Mouse (Mus musculus) liver, adult 2 months (tissue): ENCODE measurements around the gene Agap1.
"Not testable (repeated sequence)": the region's sequence is repeated elsewhere in the genome, so short reads cannot be mapped to it uniquely, and the experiment has no call there.

Experiments
- CTCF ChIP-seq: fragments of 200-500 bp; IDR thresholded peaks from 2 replicates; pipeline ENCODE4 v1.5.1; 2011; ENCODE audit warnings: low read depth, low read length, control low read depth
- POLR2A ChIP-seq: fragments of 200-500 bp; IDR thresholded peaks from 2 replicates; pipeline ENCODE4 v1.6.1; 2011; ENCODE audit warnings: low read length, control low read depth; ENCODE audit not compliant: insufficient read depth; ENCODE audit errors: extremely low read depth

- TF ChIP-seq POLR2A, CTCF: not testable (repeated sequence)
Observed at GRCm38 (mm10) chr1:89501891-89502290, 47.3 kb downstream of the Agap1 start.
